Mouse (Mus musculus) frontal cortex, adult 2 months (tissue): ENCODE results near the gene Krt26. TPM values are rescaled to one million over a fixed set of nuclear protein-coding genes. Genes with fewer than 3 reads are reported as not detected.
A peak's percentile ranks its signal among the peaks of the same experiment; 100 is the strongest.

Experiments
- DNase-seq, 2 experiments: peaks; one replicate each; pipeline ENCODE4 v3.0.0; 2022; ENCODE audit warnings: low spot score in 1 of 2; ENCODE audit errors: extremely low spot score in 1 of 2
- polyA plus RNA-seq: library from polyadenylated mRNA; depleted of rRNA; stranded (reverse); fragments of >200 nt; gene quantifications from 2 replicates; pipeline ENCODE4 v1.2.3, GENCODE M21; 2012; rRNA removed

Gene Krt26
- 0.06 TPM in 1 of 2 replicates, not detected in the other for polyA plus RNA-seq

GRCm38 (mm10) chr11:99337866-99338265 lies at the start of gene Krt26:
Gene Krt26 (minus strand): TSS chr11:99337966.
- no peak for DNase-seq

DNA sequence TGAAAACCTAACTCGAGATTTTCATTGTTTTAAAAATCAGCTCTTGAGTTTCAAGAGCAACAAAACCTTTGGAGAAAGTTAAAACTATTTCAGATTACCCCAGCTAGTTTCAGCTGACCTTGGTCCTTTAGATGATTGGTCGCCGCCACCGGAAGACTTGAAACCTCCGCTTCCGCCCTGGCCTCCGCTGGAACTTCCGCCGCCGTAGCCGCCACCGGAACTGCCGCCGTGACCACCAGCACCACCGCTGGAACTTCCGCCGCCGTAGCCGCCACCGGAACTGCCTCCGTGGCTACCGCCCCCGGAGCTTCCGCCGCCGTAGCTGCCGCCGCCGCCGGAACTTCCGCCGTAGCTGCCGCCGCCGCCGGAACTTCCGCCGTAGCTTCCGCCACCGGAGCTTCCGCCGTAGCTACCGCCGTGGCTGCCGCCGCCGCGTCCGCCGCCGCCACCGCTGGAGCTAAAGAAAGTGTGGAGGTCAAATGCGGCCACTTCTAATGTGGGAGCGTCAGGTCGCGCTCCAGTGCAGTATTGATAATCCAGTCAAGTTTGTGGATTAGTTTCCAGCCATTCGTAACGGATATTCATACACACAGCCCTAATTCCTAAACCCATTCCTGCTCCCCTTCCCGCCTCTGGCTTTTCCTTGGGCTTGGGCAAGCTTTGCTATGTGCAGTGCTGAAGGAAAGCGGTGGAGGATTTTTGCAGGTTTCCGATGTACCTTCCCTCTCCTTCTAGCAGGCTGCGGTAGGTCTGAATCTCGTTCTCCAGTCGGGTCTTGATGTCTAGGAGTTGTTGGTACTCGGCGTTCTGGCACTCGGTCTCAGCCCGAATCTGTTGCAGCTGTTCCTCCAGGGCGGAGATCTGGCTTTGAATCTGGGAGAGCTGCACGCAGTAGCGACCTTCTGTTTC lies 48.3 kb upstream of the Krt26 start:
- peak; percentile 71 to 91 for DNase-seq

- DNase-seq: peak; percentile 46 to 91
These were observed 41.8 kb upstream of the Krt26 start for GRCm38 (mm10) chr11:99379568-99379967.

GRCm38 (mm10) chr11:99374803-99375202 lies 37.0 kb upstream of the Krt26 start, which contains the start of gene Krt28:
Gene Krt28 (minus strand): TSS chr11:99374903.
- no peak for DNase-seq

GRCm38 (mm10) chr11:99369853-99370451 lies 32.2 kb upstream of the Krt26 start:
- DNase-seq: peak; percentile 49 to 76

DNA sequence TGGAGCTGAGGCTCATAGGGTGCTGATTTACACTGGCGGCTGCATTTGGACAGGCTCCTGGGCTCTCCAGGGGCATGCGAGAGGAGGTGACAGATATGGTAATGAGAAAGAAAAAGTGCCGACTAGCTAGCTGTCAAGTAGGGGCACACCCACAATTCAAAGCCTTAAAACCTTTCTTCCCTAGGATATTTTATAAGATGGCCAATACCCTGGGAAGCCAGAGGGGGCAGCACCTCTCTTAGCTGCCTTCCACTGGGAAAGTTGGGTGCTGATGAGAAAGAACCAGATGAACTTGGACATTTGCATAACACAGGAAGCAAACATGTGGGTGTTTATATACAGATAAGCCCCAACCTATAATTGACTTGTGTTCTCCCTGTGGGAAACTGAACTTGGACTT lies 31.5 kb upstream of the Krt26 start:
- no peak for DNase-seq

DNA sequence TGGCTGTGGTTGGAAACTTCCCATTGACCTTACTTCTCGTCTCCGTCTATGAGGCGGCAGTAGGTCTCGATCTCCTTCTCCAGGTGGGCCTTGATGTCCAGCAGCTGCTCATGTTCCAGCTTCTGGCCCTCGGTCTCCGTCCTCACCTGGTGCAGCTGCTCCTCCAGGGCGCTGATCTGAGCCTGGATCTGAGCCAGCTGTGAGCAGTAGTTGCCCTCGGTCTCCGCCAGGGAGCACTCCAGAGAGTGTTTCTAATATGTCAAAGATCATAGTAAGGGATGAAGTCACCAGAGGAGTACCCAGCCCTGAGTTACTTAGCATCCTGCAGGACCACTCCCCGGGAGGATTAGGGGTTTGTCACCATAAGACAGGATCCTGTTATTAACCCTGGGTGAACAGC lies 29.0 kb upstream of the Krt26 start:
- DNase-seq: no peak

- DNase-seq: peak in 1 of 2 experiments; percentile 78
These were observed 26.6 kb upstream of the Krt26 start for GRCm38 (mm10) chr11:99364412-99364811.

GRCm38 (mm10) chr11:99361423-99361822 lies 23.7 kb upstream of the Krt26 start:
- DNase-seq: no peak

DNA sequence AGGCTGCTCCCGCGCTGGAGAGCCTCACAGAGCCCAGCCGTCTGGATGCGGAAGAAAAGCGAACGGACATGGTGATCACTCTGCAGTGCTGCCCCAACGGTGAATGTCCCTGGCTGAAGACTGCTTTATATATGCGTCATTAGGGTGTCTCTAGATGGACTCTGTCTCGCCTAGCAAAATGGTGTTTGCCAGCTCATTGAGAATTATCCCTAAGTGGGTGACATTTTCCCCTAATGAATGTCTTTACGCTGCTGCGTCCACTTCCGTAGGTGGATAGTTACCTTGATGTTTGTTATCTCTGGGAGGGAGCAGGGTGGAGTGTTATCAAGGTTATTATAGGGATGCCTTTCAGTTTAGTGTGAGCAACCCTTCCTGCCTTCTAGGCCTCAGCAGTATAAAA lies 13.2 kb upstream of the Krt26 start, which contains the start of gene Krt27:
Gene Krt27, minus strand, starts transcription at position 101 of the 400 bp plus-strand sequence.
- no peak for DNase-seq

GRCm38 (mm10) chr11:99339299-99339847 lies 1.6 kb upstream of the Krt26 start:
- DNase-seq: no peak

- peak; percentile 24 to 58 for DNase-seq
These were observed 4.3 kb downstream of the Krt26 start for GRCm38 (mm10) chr11:99333426-99333825.

- DNase-seq: no peak
These were observed 8.1 kb downstream of the Krt26 start for GRCm38 (mm10) chr11:99329655-99330054.

GRCm38 (mm10) chr11:99322851-99323250 lies 14.9 kb downstream of the Krt26 start, which contains the start of gene Krt25:
Gene Krt25 (minus strand): TSS chr11:99322951.
- no peak for DNase-seq

DNA sequence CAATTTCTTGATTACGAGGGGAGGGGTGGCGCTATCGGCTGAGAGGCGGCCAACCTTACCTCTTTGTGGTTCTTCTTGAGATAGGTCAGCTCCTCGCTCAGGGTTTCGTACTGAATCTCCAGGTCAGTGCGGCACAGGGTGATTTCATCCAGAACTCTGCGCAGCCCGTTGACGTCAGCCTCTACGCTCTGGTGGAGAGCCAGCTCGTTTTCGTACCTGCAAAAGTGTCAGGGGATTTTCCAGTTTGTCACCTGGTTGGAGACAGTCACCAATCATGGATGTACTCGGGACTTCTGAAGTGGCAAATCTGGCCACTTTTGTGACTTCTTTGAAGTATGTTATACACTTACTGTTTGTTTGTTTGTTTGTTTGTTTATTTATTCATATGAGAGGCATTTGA lies 16.7 kb downstream of the Krt26 start:
- no peak for DNase-seq

- DNase-seq: no peak
These were observed 18.6 kb downstream of the Krt26 start for GRCm38 (mm10) chr11:99319127-99319526.

- no peak for DNase-seq
These were observed 21.2 kb downstream of the Krt26 start for GRCm38 (mm10) chr11:99316543-99316942.

DNA sequence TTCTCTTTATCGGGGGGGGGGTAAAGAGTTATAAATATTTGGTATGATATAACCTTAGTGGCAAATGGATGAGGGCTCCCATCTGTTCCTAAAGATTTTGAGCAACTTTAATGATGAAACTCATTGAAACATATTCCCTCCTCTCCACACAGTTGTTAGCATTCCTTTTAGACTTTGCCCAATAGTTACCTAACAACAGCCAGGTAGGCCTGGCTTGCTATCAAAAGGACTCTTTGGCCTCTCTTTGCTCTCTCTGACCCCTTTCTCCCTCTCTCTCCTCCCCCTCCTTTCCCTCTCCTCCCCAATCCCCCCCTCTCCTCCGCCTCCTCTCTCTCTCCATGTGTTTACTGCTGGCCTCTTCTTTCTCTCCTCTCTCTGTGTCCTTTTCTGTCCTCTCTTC lies 23.2 kb downstream of the Krt26 start:
- no peak for DNase-seq

DNA sequence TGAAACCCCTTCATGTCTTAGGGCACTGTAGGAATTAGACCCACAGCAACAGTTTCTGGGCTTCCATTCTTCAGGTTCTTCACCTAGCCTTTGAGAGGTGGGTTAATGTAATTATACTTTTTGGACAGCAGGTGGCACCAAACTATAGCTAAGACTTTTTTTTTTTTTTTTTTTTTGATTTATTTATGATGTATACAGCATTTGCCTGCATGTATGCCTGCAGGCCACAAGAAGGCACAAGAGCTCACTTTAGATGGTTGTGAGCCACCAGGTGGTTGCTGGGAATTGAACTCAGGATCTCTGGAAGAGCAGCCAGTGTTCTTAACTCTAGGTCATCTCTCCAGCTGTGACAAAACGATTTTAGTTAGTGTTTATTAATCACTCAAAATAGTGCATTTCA lies 26.9 kb downstream of the Krt26 start:
- DNase-seq: peak in 1 of 2 experiments; percentile 23

- DNase-seq: peak; percentile 17 to 81
These were observed 30.2 kb downstream of the Krt26 start for GRCm38 (mm10) chr11:99307579-99307978.

- DNase-seq: peak in 1 of 2 experiments; percentile 4
These were observed 42.7 kb downstream of the Krt26 start for GRCm38 (mm10) chr11:99295039-99295438.
